Mouse (Mus musculus): ENCODE results near the gene Mmp21.
A peak's percentile ranks its signal among the peaks of the same experiment; 100 is the strongest.
"Not testable (repeated sequence)": the region's sequence is repeated elsewhere in the genome, so short reads cannot be mapped to it uniquely, and the experiment has no call there.

The Mmp21 gene

GRCm38 (mm10) chr7:133679961-133680360, at the start of gene Mmp21:
Mmp21 (minus strand) TSS chr7:133680061.
- DNase-seq (ENCODE audit: low spot score in 2 of 2), result no peak

DNA sequence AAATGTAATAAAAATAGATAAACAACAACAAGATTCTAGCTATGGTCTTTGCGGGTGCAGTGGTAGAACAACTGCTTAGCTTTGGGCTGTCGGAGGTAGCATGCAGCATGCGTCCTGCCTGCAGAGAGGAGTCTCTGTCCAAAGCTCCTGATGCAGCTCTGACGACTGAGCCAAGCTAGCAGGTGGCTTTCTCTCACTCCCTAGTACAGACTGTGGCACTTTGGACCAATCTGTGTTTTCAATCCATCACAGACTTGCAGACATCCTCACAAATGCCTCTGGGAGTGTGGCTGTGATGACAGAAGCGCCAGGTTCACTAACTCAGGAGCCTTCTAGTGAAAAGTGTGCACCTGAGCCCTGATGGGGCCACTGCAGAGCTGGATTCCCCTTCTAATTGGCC, 49.5 kb upstream of the Mmp21 start:
- DNase-seq (ENCODE audit: low spot score in 2 of 2), result no peak

GRCm38 (mm10) chr7:133727027-133727426, 47.2 kb upstream of the Mmp21 start:
- no peak for DNase-seq (ENCODE audit: low spot score in 2 of 2)

DNA sequence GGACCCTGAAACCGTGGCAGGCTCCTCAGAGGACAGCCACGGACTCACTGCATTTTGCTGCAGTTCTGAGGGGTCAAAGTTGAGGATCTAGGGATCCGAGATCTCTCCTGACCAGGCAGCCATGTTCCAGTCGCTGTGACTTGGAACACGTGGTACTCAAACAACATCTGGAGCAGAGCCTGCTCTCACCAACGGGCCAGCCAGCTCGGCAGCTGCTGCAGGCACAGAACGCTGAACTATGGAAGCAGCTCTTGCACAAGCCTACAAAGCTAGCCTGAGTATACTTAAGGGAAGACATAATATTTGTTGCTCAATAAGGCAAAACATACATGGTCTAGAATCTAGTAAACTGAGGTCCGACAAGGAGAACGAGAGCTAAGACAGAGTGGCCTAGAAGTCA, 45.7 kb upstream of the Mmp21 start:
- peak in 1 of 2 experiments; percentile 16 for DNase-seq (ENCODE audit: low spot score in 2 of 2)

DNA sequence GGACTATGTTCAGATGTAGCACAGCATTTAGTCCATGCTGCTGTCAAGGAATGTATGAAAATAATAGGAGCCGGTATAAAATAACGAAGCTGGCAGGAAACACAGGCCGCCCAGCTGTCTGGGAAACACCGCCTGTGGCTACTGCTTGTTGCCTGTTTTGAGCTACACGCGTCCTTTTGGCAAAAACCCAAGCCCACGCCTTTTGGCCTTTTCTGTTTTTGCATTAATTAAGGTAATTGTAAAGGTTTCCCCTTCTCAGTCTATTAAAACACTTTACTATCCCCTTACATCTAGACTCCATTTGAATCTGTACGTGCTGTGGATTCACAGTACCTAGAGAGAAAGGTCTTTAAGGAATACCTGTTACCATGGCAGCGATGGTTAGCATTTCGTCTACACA, 45.0 kb upstream of the Mmp21 start:
- DNase-seq (ENCODE audit: low spot score in 2 of 2), result no peak

- DNase-seq (ENCODE audit: low spot score in 2 of 2), result no peak
These were observed 40.8 kb upstream of the Mmp21 start for GRCm38 (mm10) chr7:133720616-133721015.

GRCm38 (mm10) chr7:133718580-133718979, 38.7 kb upstream of the Mmp21 start:
- DNase-seq (ENCODE audit: low spot score in 2 of 2), result no peak

DNA sequence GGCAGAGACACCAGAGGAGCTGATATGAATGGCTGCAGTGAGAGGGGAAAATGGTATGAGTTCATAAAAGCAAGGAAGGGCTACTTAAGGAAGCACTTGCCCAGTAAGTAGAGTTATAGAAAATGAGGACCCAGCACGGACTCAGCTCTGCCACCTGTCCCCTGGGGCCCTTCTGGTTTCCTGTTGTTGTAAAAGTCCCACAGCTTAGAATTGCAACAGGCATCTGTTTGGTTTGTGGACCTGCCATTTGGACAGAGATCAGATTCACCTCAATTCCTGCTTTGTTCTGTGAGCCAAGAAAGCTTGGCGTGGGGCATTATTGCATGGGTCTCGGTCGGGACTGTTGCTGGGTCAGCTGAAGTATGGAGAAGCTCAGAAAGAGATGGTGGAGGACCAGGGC, 35.5 kb upstream of the Mmp21 start:
- no peak for DNase-seq (ENCODE audit: low spot score in 2 of 2)

DNA sequence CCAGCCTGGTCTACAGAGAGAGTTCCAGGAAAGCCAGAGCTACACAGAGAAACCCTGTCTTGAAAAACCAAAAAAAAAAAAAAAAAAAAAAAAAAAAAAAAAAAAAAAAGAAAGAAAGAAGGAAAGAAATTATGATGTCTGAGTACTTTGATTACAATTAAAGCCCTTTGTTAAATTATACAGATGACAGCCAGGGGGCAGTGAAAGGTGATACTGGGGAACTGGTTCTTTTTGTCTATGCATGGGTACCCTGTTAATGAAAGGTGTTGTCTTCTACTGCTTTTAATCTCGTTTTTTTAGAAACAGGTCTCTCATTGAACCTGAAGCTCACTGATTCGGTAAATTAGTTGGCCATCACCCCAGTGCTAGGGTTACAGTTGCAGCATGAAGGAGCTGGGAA, 27.4 kb upstream of the Mmp21 start:
- no peak for DNase-seq (ENCODE audit: low spot score in 2 of 2)

DNA sequence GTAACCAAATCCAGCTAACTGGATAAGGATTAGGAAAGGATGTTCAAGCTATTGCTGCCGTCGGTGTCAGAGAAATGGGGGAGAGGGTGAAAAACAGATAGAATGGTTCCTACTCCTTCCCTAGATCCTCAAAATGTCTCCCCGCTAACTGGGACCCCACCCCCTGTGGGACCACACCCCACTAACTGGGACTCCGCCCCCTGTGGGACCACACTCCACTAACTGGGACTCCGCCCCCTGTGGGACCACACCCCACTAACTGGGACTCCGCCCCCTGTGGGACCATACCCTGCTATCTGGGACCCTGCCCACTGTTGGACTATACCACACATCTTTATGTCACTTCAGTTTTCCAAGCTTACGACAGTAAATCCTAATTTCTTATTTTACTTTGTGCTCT, 24.0 kb upstream of the Mmp21 start:
- DNase-seq (ENCODE audit: low spot score in 2 of 2), result no peak

DNA sequence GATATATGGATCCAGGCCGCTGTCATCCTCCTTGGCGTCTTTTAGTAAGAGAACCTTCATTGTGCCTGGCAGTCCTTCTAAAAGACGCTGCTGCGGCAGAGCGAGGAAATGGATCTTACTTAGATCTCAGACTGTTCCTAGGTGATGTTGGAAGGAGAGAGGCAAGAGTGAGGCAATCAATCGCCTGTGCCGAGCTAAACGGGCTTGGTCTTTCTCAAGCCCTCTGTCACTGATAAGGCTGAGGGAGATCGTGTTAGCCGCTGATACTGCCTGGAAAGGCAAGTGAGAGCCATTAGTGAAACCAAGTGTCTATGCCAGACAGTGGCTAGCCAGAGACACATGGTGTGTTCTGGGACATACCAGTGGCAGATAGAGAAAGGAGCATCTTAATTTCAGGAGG, 22.5 kb upstream of the Mmp21 start:
- DNase-seq (ENCODE audit: low spot score in 2 of 2), result no peak

DNA sequence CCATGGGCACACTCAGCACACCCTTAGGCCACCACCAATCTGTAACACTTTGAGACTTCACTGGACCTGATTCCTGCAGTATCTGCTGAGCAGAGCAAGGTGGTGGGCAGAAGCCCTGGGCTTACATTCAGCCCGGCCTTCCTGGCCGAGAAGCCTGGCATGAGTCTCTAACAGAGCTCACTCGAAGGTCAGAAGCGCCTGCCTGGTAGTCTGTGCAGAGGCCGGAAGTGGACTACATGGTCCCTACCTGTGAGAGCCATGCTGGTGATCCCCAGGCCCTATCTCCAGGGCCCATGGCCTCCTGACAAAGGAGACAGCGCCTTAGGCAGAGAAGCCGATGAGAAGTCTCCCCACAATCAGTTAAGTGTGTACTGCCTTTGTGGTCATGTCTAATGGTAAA, 21.5 kb upstream of the Mmp21 start:
- no peak for DNase-seq (ENCODE audit: low spot score in 2 of 2)

DNA sequence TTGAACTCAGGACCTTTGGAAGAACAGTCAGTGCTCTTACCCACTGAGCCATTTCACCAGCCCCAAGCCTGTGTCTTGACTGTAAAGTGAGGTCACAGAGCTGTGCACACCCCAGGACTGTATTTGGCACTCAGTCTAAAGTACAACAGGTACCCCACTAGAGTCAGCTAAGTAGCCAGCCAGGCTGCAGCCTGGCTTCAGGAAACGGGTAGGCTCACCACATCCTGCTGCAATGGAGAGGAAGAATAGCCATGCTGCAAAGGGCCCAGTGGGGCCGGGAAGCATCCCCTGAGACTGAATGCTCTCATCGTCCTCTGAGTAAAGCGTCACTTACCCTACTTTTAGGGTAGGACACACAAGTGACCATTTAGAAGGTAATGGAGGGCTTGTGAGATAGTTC, 20.0 kb upstream of the Mmp21 start:
- DNase-seq (ENCODE audit: low spot score in 2 of 2), result no peak

GRCm38 (mm10) chr7:133698021-133698709, 18.3 kb upstream of the Mmp21 start:
- no peak for DNase-seq (ENCODE audit: low spot score in 2 of 2)

DNA sequence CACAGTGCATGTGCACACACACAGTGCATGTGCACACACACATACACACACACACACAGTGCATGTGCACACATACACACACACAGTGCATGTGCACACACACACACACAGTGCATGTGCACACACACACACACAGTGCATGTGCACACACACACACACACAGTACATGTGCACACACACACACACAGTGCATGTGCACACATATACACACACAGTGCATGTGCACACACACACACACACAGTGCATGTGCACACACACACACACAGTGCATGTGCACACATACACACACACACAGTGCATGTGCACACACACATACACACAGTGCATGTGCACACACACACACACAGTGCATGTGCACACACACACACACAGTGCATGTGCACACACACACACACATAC, 5.8 kb upstream of the Mmp21 start:
- DNase-seq (ENCODE audit: low spot score in 2 of 2), result not testable (repeated sequence)

GRCm38 (mm10) chr7:133684701-133685100, 4.8 kb upstream of the Mmp21 start:
- no peak for DNase-seq (ENCODE audit: low spot score in 2 of 2)

- no peak for DNase-seq (ENCODE audit: low spot score in 2 of 2)
These were observed 4.2 kb upstream of the Mmp21 start for GRCm38 (mm10) chr7:133684110-133684509.

- DNase-seq (ENCODE audit: low spot score in 2 of 2), result no peak
These were observed 3.8 kb upstream of the Mmp21 start for GRCm38 (mm10) chr7:133683626-133684025.

DNA sequence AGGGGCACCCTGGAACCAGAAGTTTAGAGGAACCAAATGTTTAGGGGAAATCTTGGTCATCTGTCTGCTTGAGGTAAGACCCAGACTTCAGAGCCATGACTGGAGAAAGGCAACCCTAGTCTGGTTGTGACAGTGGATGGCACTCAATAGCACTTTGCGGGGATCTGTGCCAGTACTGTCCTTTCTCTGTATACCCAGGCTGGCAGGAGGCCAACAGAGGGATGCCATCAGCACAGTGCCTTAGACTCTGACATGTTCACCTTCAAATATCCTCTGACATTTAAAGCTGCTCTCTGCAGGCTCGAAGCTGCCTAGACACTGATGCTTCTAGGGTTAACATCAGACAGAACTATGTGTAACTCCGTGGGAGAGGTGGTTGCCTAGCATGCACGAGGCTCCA, 422 bp downstream of the Mmp21 start:
- no peak for DNase-seq (ENCODE audit: low spot score in 2 of 2)

DNA sequence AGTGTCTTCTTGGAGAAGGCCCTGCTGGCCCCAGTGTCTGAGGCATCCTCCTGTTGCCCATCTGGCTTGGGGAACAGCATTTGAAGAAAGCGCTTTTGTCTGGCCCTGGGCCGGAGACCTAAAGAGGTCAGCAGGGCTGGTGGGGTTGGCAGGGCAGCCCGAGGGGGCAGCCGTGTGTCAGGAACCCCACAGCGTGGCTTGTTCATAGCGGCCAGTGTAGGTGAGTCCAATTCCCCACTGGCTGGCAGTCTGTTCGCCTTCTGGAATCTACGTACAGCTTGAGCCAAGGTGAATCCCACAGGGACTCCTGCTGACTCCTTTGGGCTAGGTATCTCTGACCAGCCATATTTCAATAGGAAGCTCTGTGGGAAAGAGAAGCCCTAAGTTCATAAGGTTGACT, 1.1 kb downstream of the Mmp21 start:
- DNase-seq (ENCODE audit: low spot score in 2 of 2), result no peak

- no peak for DNase-seq (ENCODE audit: low spot score in 2 of 2)
These were observed 3.9 kb downstream of the Mmp21 start for GRCm38 (mm10) chr7:133676002-133676401.

- no peak for DNase-seq (ENCODE audit: low spot score in 2 of 2)
These were observed 9.0 kb downstream of the Mmp21 start for GRCm38 (mm10) chr7:133670846-133671245.

GRCm38 (mm10) chr7:133669946-133670345, 9.9 kb downstream of the Mmp21 start:
- DNase-seq (ENCODE audit: low spot score in 2 of 2), result no peak

GRCm38 (mm10) chr7:133669071-133669470, 10.8 kb downstream of the Mmp21 start:
- no peak for DNase-seq (ENCODE audit: low spot score in 2 of 2)
